Mouse (Mus musculus) Patski (cell line): Measurements from ENCODE around the gene 9130213A22Rik. TPM values are rescaled to one million over a fixed set of nuclear protein-coding genes. Genes with fewer than 3 reads are reported as not detected.

Source experiments
- ATAC-seq: fragments of 100-300 bp; one replicate; pipeline ENCODE4 v1.8.0; 2021
- CTCF ChIA-PET: fragments of 350-600 bp; sonication (Branson Sonifier 250); formaldehyde crosslinking; loops from one replicate; lab custom pipeline; 2022; ENCODE audit warnings: inconsistent platforms; lab: Charles Lee
- POLR2A ChIA-PET: fragments of 350-600 bp; sonication (Branson Sonifier 250); formaldehyde crosslinking; loops from one replicate; lab custom pipeline; 2022; ENCODE audit warnings: antibody characterized with exemption, inconsistent platforms; lab: Charles Lee
- DNase-seq: peaks from one replicate; pipeline ENCODE4 v3.0.0-alpha.2; 2011; ENCODE audit warnings: low read depth, low spot score
- H3K27me3 ChIP-seq: fragments of 371-371 bp; one replicate; pipeline ENCODE4 v1.5.1; 2021
- CTCF ChIP-seq: fragments of 100-300 bp; IDR thresholded peaks from one replicate; pipeline ENCODE4 v1.5.1; 2021
- in situ Hi-C: fragments of 300-500 bp; cut with MboI; formaldehyde crosslinking; loops from 3 replicates; pipeline ENCODE4 v1.11.1; 2018; ENCODE audit warnings: low pct_unique_long_range_greater_than_20kb, mixed read lengths
- polyA plus RNA-seq: library from polyadenylated mRNA; unstranded; gene quantifications from one replicate; pipeline ENCODE4 v1.2.3, GENCODE M21; 2021

Gene 9130213A22Rik
- polyA plus RNA-seq = 0.96 TPM

GRCm38 (mm10) chr11:69122336-69122951 lies at the start of gene 9130213A22Rik:
Gene 9130213A22Rik, minus strand, starts transcription at chr11:69122589.
- H3K27me3 ChIP-seq = no peaks in the 10 kb centered on the region
- in situ Hi-C loops = loop anchor here (5.0 kb wide), 1 partner anchor 55 kb away; no protein-coding TSS in a partner anchor
- DNase-seq (no peak), ATAC-seq (peak; percentile 49)
- ChIA-PET CTCF (interaction anchor here (0.7 to 6.2 kb wide), 15 partner anchors 9 to 82 kb away, joined by 3 to 78 read pairs (median 4); partner anchors contain the start of genes Per1 and Tmem107), POLR2A (interaction anchor here (0.6 to 3.5 kb wide), 12 partner anchors 12 to 82 kb away, joined by 3 to 20 read pairs (median 5); partner anchors contain the start of gene Per1)
- TF ChIP-seq CTCF = no peak

GRCm38 (mm10) chr11:69171626-69172025 lies 49.2 kb upstream of the 9130213A22Rik start:
- no peak for TF ChIP-seq CTCF
- ChIA-PET CTCF (interaction anchor here (1.0 to 1.2 kb wide), 2 partner anchors 11 to 76 kb away, joined by 3 read pairs; no protein-coding TSS in a partner anchor), POLR2A (interaction anchor here (0.5 to 0.7 kb wide), 3 partner anchors 256 to 1744 kb away, joined by 3 to 4 read pairs (median 3); no protein-coding TSS in a partner anchor)
- no peaks in the 10 kb centered on the region for H3K27me3 ChIP-seq
- no peak for ATAC-seq
- in situ Hi-C loops = no loop called here
- DNase-seq = no peak

- DNase-seq (no peak), ATAC-seq (no peak)
- ChIA-PET CTCF (no interaction called here), POLR2A (no interaction called here)
- TF ChIP-seq CTCF = no peak
- peaks cover 16% of the 10 kb centered on the region for H3K27me3 ChIP-seq
- in situ Hi-C loops = no loop called here
These were observed 46.9 kb upstream of the 9130213A22Rik start for GRCm38 (mm10) chr11:69169313-69169712.

GRCm38 (mm10) chr11:69156800-69157199 lies 34.4 kb upstream of the 9130213A22Rik start, which contains the start of gene Alox12b:
Gene Alox12b, plus strand, starts transcription at chr11:69156989.
- no peak for DNase-seq
- CTCF ChIA-PET = no interaction called here
- POLR2A ChIA-PET = no interaction called here
- TF ChIP-seq CTCF = no peak
- ATAC-seq = no peak
- peaks cover 43% of the 10 kb centered on the region for H3K27me3 ChIP-seq
- in situ Hi-C loops = no loop called here

- in situ Hi-C loops = no loop called here
- ATAC-seq = no peak
- POLR2A ChIA-PET = no interaction called here
- no peak for TF ChIP-seq CTCF
- DNase-seq = no peak
- CTCF ChIA-PET = no interaction called here
- H3K27me3 ChIP-seq = peaks cover 36% of the 10 kb centered on the region
These were observed 33.0 kb upstream of the 9130213A22Rik start for GRCm38 (mm10) chr11:69155351-69155750.

GRCm38 (mm10) chr11:69153831-69154230 lies 31.4 kb upstream of the 9130213A22Rik start:
- no peak for TF ChIP-seq CTCF
- CTCF ChIA-PET = interaction anchor here (1.3 kb wide), 1 partner anchor 9 kb away, joined by 3 read pairs; no protein-coding TSS in a partner anchor
- peaks cover 39% of the 10 kb centered on the region for H3K27me3 ChIP-seq
- POLR2A ChIA-PET = no interaction called here
- no peak for DNase-seq
- in situ Hi-C loops = no loop called here
- ATAC-seq = no peak

GRCm38 (mm10) chr11:69151004-69151403 lies 28.6 kb upstream of the 9130213A22Rik start:
- in situ Hi-C loops = no loop called here
- peaks cover 27% of the 10 kb centered on the region for H3K27me3 ChIP-seq
- DNase-seq (no peak), ATAC-seq (no peak)
- no peak for TF ChIP-seq CTCF
- ChIA-PET CTCF (interaction anchor here (1.3 kb wide), 1 partner anchor 34 kb away, joined by 3 read pairs; no protein-coding TSS in a partner anchor), POLR2A (interaction anchor here (0.6 kb wide), 1 partner anchor 19 kb away, joined by 3 read pairs; no protein-coding TSS in a partner anchor)

- ATAC-seq = no peak
- in situ Hi-C loops = no loop called here
These were observed 28.1 kb upstream of the 9130213A22Rik start for GRCm38 (mm10) chr11:69150444-69150843.

GRCm38 (mm10) chr11:69149728-69150127 lies 27.3 kb upstream of the 9130213A22Rik start:
- ChIA-PET POLR2A (interaction anchor here (0.7 kb wide), 1 partner anchor 24 kb away, joined by 5 read pairs; no protein-coding TSS in a partner anchor), CTCF (interaction anchor here (1.3 kb wide), 1 partner anchor 35 kb away, joined by 3 read pairs; no protein-coding TSS in a partner anchor)
- ATAC-seq (no peak), DNase-seq (no peak)
- peaks cover 17% of the 10 kb centered on the region for H3K27me3 ChIP-seq
- in situ Hi-C loops = no loop called here
- no peak for TF ChIP-seq CTCF

More at GRCm38 (mm10) chr11:69150444-69150843, 28.1 kb upstream of the 9130213A22Rik start:
- TF ChIP-seq CTCF = peak; percentile 78
- H3K27me3 ChIP-seq = peaks cover 24% of the 10 kb centered on the region
- DNase-seq = no peak
- ChIA-PET POLR2A (interaction anchor here (0.6 kb wide), 1 partner anchor 20 kb away, joined by 3 read pairs; no protein-coding TSS in a partner anchor), CTCF (interaction anchor here (1.3 kb wide), 1 partner anchor 34 kb away, joined by 3 read pairs; no protein-coding TSS in a partner anchor)

- ATAC-seq (no peak), DNase-seq (no peak)
- POLR2A ChIA-PET = no interaction called here
- TF ChIP-seq CTCF = no peak
- peaks cover 14% of the 10 kb centered on the region for H3K27me3 ChIP-seq
- CTCF ChIA-PET = no interaction called here
- in situ Hi-C loops = no loop called here
These were observed 26.1 kb upstream of the 9130213A22Rik start for GRCm38 (mm10) chr11:69148451-69148960.

GRCm38 (mm10) chr11:69147546-69147945 lies 25.2 kb upstream of the 9130213A22Rik start:
- DNase-seq = no peak
- CTCF ChIA-PET = no interaction called here

More at GRCm38 (mm10) chr11:69147546-69147945, 25.2 kb upstream of the 9130213A22Rik start:
- in situ Hi-C loops = no loop called here
- H3K27me3 ChIP-seq = peaks cover 17% of the 10 kb centered on the region
- POLR2A ChIA-PET = no interaction called here
- ATAC-seq = no peak
- TF ChIP-seq CTCF = no peak
